Mouse (Mus musculus): ENCODE data around the gene Mxd1. TPM values are rescaled to one million over a fixed set of nuclear protein-coding genes. Genes with fewer than 3 reads are reported as not detected.
A peak's percentile ranks its signal among the peaks of the same experiment; 100 is the strongest.

Mxd1 gene
- total and polyA plus RNA-seq, 3 experiments, result 3.2 to 3.6 TPM; not detected in 1

DNA sequence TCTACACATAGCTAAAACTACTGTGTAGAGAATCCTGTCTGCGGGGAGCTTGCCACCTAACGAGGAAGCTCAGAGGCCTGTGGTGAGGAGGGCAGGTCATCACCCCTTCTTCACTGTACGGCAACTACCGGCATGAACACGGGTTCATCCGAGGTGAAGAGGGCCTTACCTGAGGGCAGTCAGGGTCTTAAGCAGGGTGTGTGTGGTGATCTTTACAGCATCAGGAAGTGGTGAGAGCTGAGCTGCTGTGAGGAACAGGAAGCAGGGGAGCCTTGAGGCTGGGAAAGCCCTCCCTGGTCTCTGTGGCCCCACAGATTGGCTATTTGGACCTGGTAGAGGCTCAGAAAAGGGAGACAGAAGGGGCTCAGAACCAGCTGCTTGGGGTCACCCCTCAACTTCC, 61.5 kb downstream of the Mxd1 start:
- Histone ChIP-seq H3K9ac (ENCODE audit: control insufficient read depth, low read depth, low read length, poor library complexity, severe bottlenecking) (no peak overlapping the region), H3K4me1 (ENCODE audit: control insufficient read depth in 1 of 2, insufficient read depth in 2 of 2, low read length in 2 of 2) (peaks cover 4 to 9% of the 10 kb centered on the region in 2 experiments; a peak in 3 of 4 replicates), H3K4me3 (ENCODE audit: control insufficient read depth in 1 of 2, insufficient read depth in 1 of 2, low read depth in 2 of 2, low read length in 2 of 2) (no peak overlapping the region), H3K36me3 (ENCODE audit: control insufficient read depth in 1 of 2, insufficient read depth in 2 of 2, low read length in 2 of 2) (no peaks in the 10 kb centered on the region), H3K27me3 (ENCODE audit: control insufficient read depth in 1 of 2, insufficient read depth in 2 of 2, low read length in 2 of 2) (no peaks in the 10 kb centered on the region), H3K27ac (ENCODE audit: control insufficient read depth, low read depth, low read length) (peak overlapping the region; percentile 4; the same call in 1 of the 2 replicates), H3K9me3 (replicated peaks; ENCODE audit: insufficient read depth, low read length) (no peaks in the 10 kb centered on the region), H3K79me2 (ENCODE audit: control insufficient read depth, insufficient read depth, low read length, poor library complexity) (no peaks in the 10 kb centered on the region)
- DNase-seq (ENCODE audit: low read depth, low spot score), result peak; percentile 50
- TF ChIP-seq ELF1 (IDR thresholded peaks at IDR 0.05; ENCODE audit: low read depth, low read length), result peak; percentile 66
- no peak for TF ChIP-seq CHD1 (IDR thresholded peaks at IDR 0.05; ENCODE audit: low read depth, low read length)

DNA sequence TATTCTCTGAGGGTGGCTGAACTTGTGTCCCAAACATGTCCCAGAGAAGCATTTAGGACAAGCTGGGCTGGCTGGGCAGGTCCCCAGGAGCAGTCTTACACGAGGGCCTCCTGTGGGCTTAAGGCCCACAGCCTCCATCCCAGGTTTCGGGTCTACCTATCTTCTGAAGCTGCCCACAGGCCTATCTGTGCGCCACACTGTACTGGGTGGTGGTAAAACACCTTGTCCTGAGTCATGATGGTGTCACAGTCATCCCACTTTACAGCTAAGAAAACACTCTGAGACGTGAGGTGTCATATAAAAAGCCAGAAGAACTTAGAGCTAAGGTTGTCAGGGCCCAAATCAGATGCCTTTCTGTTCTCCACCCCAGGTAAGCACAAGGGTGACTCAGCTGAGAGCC, 62.7 kb downstream of the Mxd1 start:
- H3K27ac ChIP-seq (ENCODE audit: control insufficient read depth, low read depth, low read length), result no peak overlapping the region
- H3K4me1 ChIP-seq (ENCODE audit: control insufficient read depth in 1 of 2, insufficient read depth in 2 of 2, low read length in 2 of 2), result peaks cover 4 to 9% of the 10 kb centered on the region in 2 experiments; a peak in 3 of 4 replicates
- no peak overlapping the region for H3K9ac ChIP-seq (ENCODE audit: control insufficient read depth, low read depth, low read length, poor library complexity, severe bottlenecking)
- H3K79me2 ChIP-seq (ENCODE audit: control insufficient read depth, insufficient read depth, low read length, poor library complexity), result no peaks in the 10 kb centered on the region
- no peak overlapping the region for H3K4me3 ChIP-seq (ENCODE audit: control insufficient read depth in 1 of 2, insufficient read depth in 1 of 2, low read depth in 2 of 2, low read length in 2 of 2)
- no peak for DNase-seq (ENCODE audit: low read depth, low spot score)
- no peak for TF ChIP-seq TCF12 (IDR thresholded peaks at IDR 0.05; ENCODE audit: low read depth, low read length)
- no peak for TF ChIP-seq ETS1 (IDR thresholded peaks at IDR 0.05; ENCODE audit: low read depth, low read length)
- TF ChIP-seq JUND (IDR thresholded peaks at IDR 0.05; ENCODE audit: low read depth, low read length), result no peak
- TF ChIP-seq POLR2A (IDR thresholded peaks at IDR 0.05; ENCODE audit: control insufficient read depth in 1 of 2, insufficient read depth in 1 of 2, low read depth in 1 of 2, low read length in 2 of 2, poor library complexity in 1 of 2), result no peak
- TF ChIP-seq NRF1 (IDR thresholded peaks at IDR 0.05; ENCODE audit: insufficient read depth, low read depth, low read length, poor library complexity, severe bottlenecking), result no peak
- TF ChIP-seq UBTF (IDR thresholded peaks at IDR 0.05; ENCODE audit: borderline replicate concordance, insufficient read depth, low read depth, low read length), result no peak
- no peak for TF ChIP-seq USF2 (IDR thresholded peaks at IDR 0.05; ENCODE audit: borderline replicate concordance in 1 of 2, insufficient read depth in 1 of 2, low read depth in 1 of 2, low read length in 2 of 2)
- no peak for TF ChIP-seq MEF2A (IDR thresholded peaks at IDR 0.05; ENCODE audit: extremely low read depth, insufficient replicate concordance, low read depth, low read length, poor library complexity, severe bottlenecking)
- TF ChIP-seq RCOR1 (IDR thresholded peaks at IDR 0.05; ENCODE audit: low read depth, low read length), result no peak
- no peak for TF ChIP-seq ELF1 (IDR thresholded peaks at IDR 0.05; ENCODE audit: low read depth, low read length)
- TF ChIP-seq RAD21 (IDR thresholded peaks at IDR 0.05; ENCODE audit: low read depth, low read length), result no peak
- TF ChIP-seq TBP (IDR thresholded peaks at IDR 0.05; ENCODE audit: low read depth, low read length), result no peak
- no peak for TF ChIP-seq MXI1 (IDR thresholded peaks at IDR 0.05; ENCODE audit: low read depth, low read length)
- no peak for TF ChIP-seq USF1 (IDR thresholded peaks at IDR 0.05; ENCODE audit: low read depth, low read length)
- TF ChIP-seq POLR2AphosphoS5 (IDR thresholded peaks at IDR 0.05; ENCODE audit: borderline replicate concordance, low read depth, low read length), result no peak
- no peak for TF ChIP-seq TAL1 (IDR thresholded peaks at IDR 0.05; ENCODE audit: low read length)
- TF ChIP-seq SMC3 (IDR thresholded peaks at IDR 0.05; ENCODE audit: low read depth, low read length), result no peak
- H3K27me3 ChIP-seq (ENCODE audit: control insufficient read depth in 1 of 2, insufficient read depth in 2 of 2, low read length in 2 of 2), result no peaks in the 10 kb centered on the region
- H3K9me3 ChIP-seq (replicated peaks; ENCODE audit: insufficient read depth, low read length), result no peaks in the 10 kb centered on the region
- H3K36me3 ChIP-seq (ENCODE audit: control insufficient read depth in 1 of 2, insufficient read depth in 2 of 2, low read length in 2 of 2), result no peaks in the 10 kb centered on the region
